Mouse (Mus musculus): Measurements from ENCODE around the gene Bbs9.

GRCm38 (mm10) chr9:22696809-22697374 lies 221.4 kb downstream of the Bbs9 start:
- TF ChIP-seq EP300 (optimal IDR thresholded peaks at IDR 0.05) (no peak), CTCF (IDR thresholded peaks at IDR 0.05; ENCODE audit: low read depth) (no peak)
